Mouse (Mus musculus) megakaryocyte-erythroid progenitor cell, adult 5-6 weeks (primary cell): ENCODE measurements around the gene Dst. TPM values are rescaled to one million over a fixed set of nuclear protein-coding genes. Genes with fewer than 3 reads are reported as not detected.

Source experiments
- ATAC-seq: replicated peaks from 2 replicates; pipeline ENCODE4 v1.8.0; 2016; ENCODE audit warnings: mild to moderate bottlenecking, inconsistent platforms; ENCODE audit not compliant: severe bottlenecking, poor library complexity, low FRiP score, low TSS enrichment
- total RNA-seq, 2 experiments: library from RNA; stranded (forward) in 1 of 2; stranded (reverse) in 1 of 2; fragments of 200-1000, 215-1000 nt in 1 of 2; fragments of >200 nt in 1 of 2; fragmentation: Nextera tagmentation in 1 of 2; gene quantifications; 2 replicates each; pipeline ENCODE4 v1.2.3; 2014 to 2017

Dst gene
- total RNA-seq, 2 experiments from 2014 or later, result 2.1 to 4.1 TPM

- ATAC-seq, result no peak
Observed at GRCm38 (mm10) chr1:34111954-34112353, 203.9 kb downstream of the Dst start.

GRCm38 (mm10) chr1:34116444-34116843, 208.4 kb downstream of the Dst start:
- no peak for ATAC-seq

- ATAC-seq, result no peak
Observed at GRCm38 (mm10) chr1:34117056-34117455, 209.0 kb downstream of the Dst start.

GRCm38 (mm10) chr1:34117709-34118108, 209.7 kb downstream of the Dst start:
- no peak for ATAC-seq

GRCm38 (mm10) chr1:34120066-34120465, 212.0 kb downstream of the Dst start:
- no peak for ATAC-seq

- ATAC-seq, result no peak
Observed at GRCm38 (mm10) chr1:34120602-34121001, 212.6 kb downstream of the Dst start.

GRCm38 (mm10) chr1:34121157-34122015, 213.4 kb downstream of the Dst start:
- ATAC-seq, result no peak

- ATAC-seq, result no peak
Observed at GRCm38 (mm10) chr1:34122198-34122597, 214.2 kb downstream of the Dst start.

GRCm38 (mm10) chr1:34122905-34123304, 214.9 kb downstream of the Dst start:
- no peak for ATAC-seq

- no peak for ATAC-seq
Observed at GRCm38 (mm10) chr1:34123334-34123733, 215.3 kb downstream of the Dst start.

- ATAC-seq, result no peak
Observed at GRCm38 (mm10) chr1:34124376-34124775, 216.4 kb downstream of the Dst start.

GRCm38 (mm10) chr1:34125148-34125547, 217.1 kb downstream of the Dst start:
- ATAC-seq, result no peak

- ATAC-seq, result no peak
Observed at GRCm38 (mm10) chr1:34127714-34128474, 219.9 kb downstream of the Dst start.

GRCm38 (mm10) chr1:34128796-34129195, 220.8 kb downstream of the Dst start:
- ATAC-seq, result no peak

GRCm38 (mm10) chr1:34129691-34130090, 221.7 kb downstream of the Dst start:
- ATAC-seq, result no peak

- no peak for ATAC-seq
Observed at GRCm38 (mm10) chr1:34130804-34131203, 222.8 kb downstream of the Dst start.

- ATAC-seq, result no peak
Observed at GRCm38 (mm10) chr1:34132875-34133274, 224.8 kb downstream of the Dst start.

GRCm38 (mm10) chr1:34135535-34135934, 227.5 kb downstream of the Dst start:
- no peak for ATAC-seq

GRCm38 (mm10) chr1:34139191-34139853, 231.3 kb downstream of the Dst start:
- no peak for ATAC-seq

GRCm38 (mm10) chr1:34139871-34140471, 231.9 kb downstream of the Dst start:
- ATAC-seq, result no peak
